Mouse (Mus musculus) CD8-positive naive resting alpha-beta T cell, adult 2 months (primary cell): Measurements from ENCODE around the gene Fancd2.
A peak's percentile ranks its signal among the peaks of the same experiment; 100 is the strongest.

ENCODE experiments used
- DNase-seq, 2 experiments: peaks; one replicate each; pipeline ENCODE4 v3.0.0; 2022; ENCODE audit warnings: low read depth in 2 of 2, low spot score in 2 of 2

Gene Fancd2

GRCm38 (mm10) chr6:113522310-113522709 is 9.2 kb upstream of the Fancd2 start:
- DNase-seq: no peak

- no peak for DNase-seq
Measured at GRCm38 (mm10) chr6:113523420-113523819, 8.1 kb upstream of the Fancd2 start.

- no peak for DNase-seq
Measured at GRCm38 (mm10) chr6:113531840-113532404, 440 bp downstream of the Fancd2 start.

- DNase-seq: no peak
Measured at GRCm38 (mm10) chr6:113534886-113535285, 3.4 kb downstream of the Fancd2 start.

GRCm38 (mm10) chr6:113541610-113542009 is 10.1 kb downstream of the Fancd2 start:
- no peak for DNase-seq

GRCm38 (mm10) chr6:113543906-113544481 is 12.5 kb downstream of the Fancd2 start:
- no peak for DNase-seq

GRCm38 (mm10) chr6:113559736-113560135 is 28.3 kb downstream of the Fancd2 start:
- no peak for DNase-seq

- no peak for DNase-seq
Measured at GRCm38 (mm10) chr6:113564557-113564956, 33.1 kb downstream of the Fancd2 start.

- no peak for DNase-seq
Measured at GRCm38 (mm10) chr6:113576044-113576443, 44.6 kb downstream of the Fancd2 start.

- DNase-seq: no peak
Measured at GRCm38 (mm10) chr6:113579306-113579705, 47.8 kb downstream of the Fancd2 start.

GRCm38 (mm10) chr6:113583023-113583422 is 51.5 kb downstream of the Fancd2 start:
- DNase-seq: no peak

- no peak for DNase-seq
Measured at GRCm38 (mm10) chr6:113585065-113585464, 53.6 kb downstream of the Fancd2 start.

- DNase-seq: no peak
Measured at GRCm38 (mm10) chr6:113586466-113587183, 55.1 kb downstream of the Fancd2 start.

- no peak for DNase-seq
Measured at GRCm38 (mm10) chr6:113592637-113593036, 61.2 kb downstream of the Fancd2 start.

- DNase-seq: no peak
Measured at GRCm38 (mm10) chr6:113597945-113598344, 66.5 kb downstream of the Fancd2 start.

- DNase-seq: no peak
Measured at GRCm38 (mm10) chr6:113599833-113600232, 68.4 kb downstream of the Fancd2 start.

- DNase-seq: no peak
Measured at GRCm38 (mm10) chr6:113600543-113601139, 69.2 kb downstream of the Fancd2 start, which contains the start of gene Fancd2os. Gene Fancd2os (minus strand): TSS chr6:113600715.

- DNase-seq: no peak
Measured at GRCm38 (mm10) chr6:113602821-113603220, 71.3 kb downstream of the Fancd2 start.

- DNase-seq: no peak
Measured at GRCm38 (mm10) chr6:113603993-113604392, 72.5 kb downstream of the Fancd2 start.

GRCm38 (mm10) chr6:113604432-113605223 is 73.1 kb downstream of the Fancd2 start, which contains the start of gene Brk1:
Gene Brk1 (plus strand): TSS chr6:113604772.
- peak; percentile 71 to 73 for DNase-seq

GRCm38 (mm10) chr6:113605224-113605545 is 73.7 kb downstream of the Fancd2 start:
- no peak for DNase-seq
